Mouse (Mus musculus) lung, embryonic 16.5 days (tissue): ENCODE measurements at regions not wholly inside any gene's neighbourhood (a gene's known extent, or its start where the extent isn't known, plus 50 kb on each side); places are given as distances from the start of the nearest gene placed in this dataset.
"Not testable (repeated sequence)": the region's sequence is repeated elsewhere in the genome, so short reads cannot be mapped to it uniquely, and the experiment has no call there.

Experiments
- ATAC-seq: fragments of 200-750 bp; cut with Nextera tagmentation; 2 replicates; pipeline ENCODE4 v1.8.0; 2017; ENCODE audit warnings: low read depth, mild to moderate bottlenecking, moderate library complexity
- H3K27ac ChIP-seq: fragments of 300-500 bp; sonication (generic); 2 replicates; pipeline ENCODE4 v1.5.1; 2014; ENCODE audit warnings: mild to moderate bottlenecking, control low read depth, low read length
- H3K27me3 ChIP-seq: fragments of 300-500 bp; sonication (generic); 2 replicates; pipeline ENCODE4 v1.6.1; 2014; ENCODE audit warnings: low read depth, low read length, mixed read lengths; ENCODE audit not compliant: control insufficient read depth, insufficient read depth
- H3K36me3 ChIP-seq: fragments of 300-500 bp; sonication (generic); 2 replicates; pipeline ENCODE4 v1.6.1; 2014; ENCODE audit warnings: low read length; ENCODE audit not compliant: control insufficient read depth, insufficient read depth
- H3K4me1 ChIP-seq: fragments of 300-500 bp; sonication (generic); replicated peaks from 2 replicates; pipeline ENCODE4 v1.6.1; 2014; ENCODE audit warnings: low read length, mixed read lengths; ENCODE audit not compliant: control insufficient read depth, insufficient read depth
- H3K4me2 ChIP-seq: fragments of 300-500 bp; sonication (generic); 2 replicates; pipeline ENCODE4 v1.6.1; 2014; ENCODE audit warnings: low read depth, low read length, control low read depth
- H3K4me3 ChIP-seq: fragments of 300-500 bp; sonication (generic); 2 replicates; pipeline ENCODE4 v1.5.1; 2014; ENCODE audit warnings: mild to moderate bottlenecking, low read length, control low read depth
- H3K9ac ChIP-seq: fragments of 300-500 bp; sonication (generic); 2 replicates; pipeline ENCODE4 v1.6.1; 2014; ENCODE audit warnings: low read length, control low read depth
- H3K9me3 ChIP-seq: fragments of 300-500 bp; sonication (generic); 2 replicates; pipeline ENCODE4 v1.6.1; 2016; ENCODE audit warnings: low read length; ENCODE audit not compliant: control insufficient read depth
- WGBS: fragments of 180-500 bp; shearing (Covaris S2); extraction: QIAGEN DNeasy Blood & Tissue Kit; methylation state at CpG from one replicate; pipeline ENCODE4 v1.1.7; 2014; 5-methylcytosine and 5-hydroxymethylcytosine counted together

- H3K9me3 ChIP-seq, result no peaks in the 10 kb centered on the region
- H3K4me3 ChIP-seq, result no peak overlapping the region
- WGBS, result 80% methylated on average over 1 of the region's 1 CpGs
These were observed 100.0 kb upstream of the Tspan5 start for GRCm38 (mm10) chr3:138642026-138642425.

GRCm38 (mm10) chr3:138643951-138644285 is 98.1 kb upstream of the Tspan5 start:
- peak overlapping the region; percentile 22 for H3K4me3 ChIP-seq
- H3K27ac ChIP-seq, result no peak overlapping the region
- peak overlapping the region; percentile 12 for H3K9ac ChIP-seq
- H3K27me3 ChIP-seq, result no peaks in the 10 kb centered on the region
- H3K36me3 ChIP-seq, result no peaks in the 10 kb centered on the region
- H3K9me3 ChIP-seq, result no peaks in the 10 kb centered on the region; the same call in 1 of the 2 replicates
- H3K4me1 ChIP-seq, result peaks cover 15% of the 10 kb centered on the region
- H3K4me2 ChIP-seq, result peak overlapping the region; percentile 51
- no peak for ATAC-seq
- 18% methylated on average over 15 of the region's 15 CpGs for WGBS

More at GRCm38 (mm10) chr3:138642026-138642425, 100.0 kb upstream of the Tspan5 start:
- no peaks in the 10 kb centered on the region for H3K36me3 ChIP-seq
- H3K4me1 ChIP-seq, result peaks cover 15% of the 10 kb centered on the region
- no peaks in the 10 kb centered on the region for H3K27me3 ChIP-seq
- no peak for ATAC-seq
- H3K9ac ChIP-seq, result no peak overlapping the region
- no peak overlapping the region for H3K4me2 ChIP-seq
- no peak overlapping the region for H3K27ac ChIP-seq

GRCm38 (mm10) chr3:138644286-138644951 is 97.6 kb upstream of the Tspan5 start:
- Histone ChIP-seq H3K27me3 (no peaks in the 10 kb centered on the region), H3K4me2 (peak overlapping the region; percentile 51), H3K36me3 (no peaks in the 10 kb centered on the region), H3K27ac (no peak overlapping the region), H3K9me3 (no peaks in the 10 kb centered on the region; the same call in 1 of the 2 replicates), H3K9ac (peak overlapping the region; percentile 12), H3K4me1 (peaks cover 15% of the 10 kb centered on the region), H3K4me3 (peak overlapping the region; percentile 22)
- ATAC-seq, result peak; percentile 88
- under 1% methylated on average over 19 of the region's 19 CpGs for WGBS

- Histone ChIP-seq H3K4me3 (no peak overlapping the region), H3K4me2 (peak overlapping the region; percentile 51; the same call in 1 of the 2 replicates), H3K27ac (peak overlapping the region; percentile 27; the same call in 1 of the 2 replicates), H3K27me3 (no peaks in the 10 kb centered on the region), H3K9me3 (no peaks in the 10 kb centered on the region; the same call in 1 of the 2 replicates), H3K36me3 (no peaks in the 10 kb centered on the region), H3K4me1 (peaks cover 15% of the 10 kb centered on the region), H3K9ac (no peak overlapping the region)
- no peak for ATAC-seq
- 9% methylated on average over 3 of the region's 3 CpGs for WGBS
These were observed 96.7 kb upstream of the Tspan5 start for GRCm38 (mm10) chr3:138645320-138645719.

DNA sequence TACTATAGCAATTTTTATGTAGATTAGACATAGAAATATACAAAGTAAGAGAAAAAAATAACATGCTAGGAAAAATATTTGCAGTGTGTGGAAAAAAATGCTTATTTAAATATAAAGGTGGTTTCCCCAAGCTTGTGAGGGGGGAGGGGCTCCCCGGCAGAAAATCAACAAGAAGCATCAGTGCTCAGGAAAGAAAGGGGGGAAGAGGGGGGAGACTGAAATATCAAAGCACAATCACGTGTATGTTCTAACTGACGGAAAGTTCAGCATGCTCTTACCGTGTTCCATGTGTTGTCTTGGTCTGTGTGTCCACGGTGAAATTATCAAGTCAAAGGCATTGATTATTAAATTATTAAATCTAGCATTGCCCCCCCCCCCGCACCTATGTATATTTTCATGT is 92.3 kb upstream of the Tspan5 start:
- Histone ChIP-seq H3K9me3 (no peaks in the 10 kb centered on the region; the same call in 1 of the 2 replicates), H3K4me3 (no peak overlapping the region), H3K27ac (no peak overlapping the region), H3K4me2 (no peak overlapping the region), H3K27me3 (no peaks in the 10 kb centered on the region), H3K4me1 (peaks cover 8% of the 10 kb centered on the region), H3K36me3 (no peaks in the 10 kb centered on the region), H3K9ac (no peak overlapping the region)
- WGBS, result 81% methylated on average over 6 of the region's 6 CpGs
- no peak for ATAC-seq

DNA sequence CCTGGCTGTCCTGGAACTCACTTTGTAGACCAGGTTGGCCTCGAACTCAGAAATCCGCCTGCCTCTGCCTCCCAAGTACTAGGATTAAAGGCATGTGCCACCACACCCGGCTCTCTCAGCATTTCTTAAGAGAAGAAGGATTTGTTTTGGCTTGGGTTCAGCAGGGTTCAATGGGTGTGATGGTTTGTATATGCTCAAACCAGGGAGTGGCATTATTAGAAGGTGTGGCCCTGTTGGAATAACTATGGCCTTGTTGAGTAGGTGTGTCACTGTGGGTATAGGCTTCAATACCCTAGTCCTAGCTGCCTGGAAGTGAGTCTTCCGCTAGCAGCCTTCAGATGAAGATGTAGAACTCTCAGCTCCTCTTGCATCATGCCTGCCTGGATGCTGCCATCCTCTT is 91.3 kb upstream of the Tspan5 start:
- not testable (repeated sequence) for H3K9me3 ChIP-seq, H3K36me3 ChIP-seq, ATAC-seq, H3K4me2 ChIP-seq, H3K27me3 ChIP-seq, H3K9ac ChIP-seq, H3K27ac ChIP-seq, H3K4me1 ChIP-seq, H3K4me3 ChIP-seq
- WGBS, result 88% methylated on average over 4 of the region's 4 CpGs

DNA sequence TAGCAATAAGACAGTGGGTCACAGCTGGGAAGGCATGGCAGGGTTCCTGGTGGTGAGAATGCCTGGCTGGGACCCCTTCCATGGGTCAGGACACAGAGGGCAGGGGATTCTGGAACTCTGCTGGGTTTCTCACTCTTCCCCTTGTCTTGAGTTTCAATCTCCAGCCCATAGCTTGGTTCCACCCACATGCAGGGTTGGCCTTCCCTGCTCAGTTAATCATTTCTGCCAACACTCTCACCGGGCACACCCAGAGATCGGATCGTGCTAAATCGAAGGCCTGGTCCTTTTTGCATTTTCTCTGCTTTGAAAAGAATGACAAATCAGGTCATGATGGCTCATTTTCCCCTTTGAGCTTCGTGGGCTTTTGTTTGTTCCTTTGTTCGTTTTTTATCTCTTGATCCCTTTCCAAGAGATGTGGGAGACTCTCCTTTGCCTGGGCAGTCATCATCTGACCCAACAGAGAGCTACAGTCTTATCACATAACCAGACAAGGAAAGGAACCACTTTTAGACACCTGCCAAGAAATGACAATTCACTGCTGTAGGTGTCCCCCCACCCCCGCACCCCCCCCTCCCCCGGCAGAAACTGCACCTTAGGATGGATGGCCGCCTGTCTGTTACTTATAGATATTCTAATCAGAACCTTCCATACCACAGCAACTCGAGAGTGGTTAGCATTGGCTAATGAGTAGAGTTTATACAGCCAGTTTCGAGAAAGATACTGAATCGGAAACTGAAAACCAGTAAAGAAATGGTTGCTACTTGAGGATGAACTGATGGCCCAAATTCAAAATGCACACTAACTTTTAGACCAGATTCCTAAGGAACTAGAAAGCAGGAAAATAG is 90.4 kb upstream of the Tspan5 start:
- WGBS, result 76% methylated on average over 12 of the region's 12 CpGs
- no peak overlapping the region for H3K4me2 ChIP-seq
- peaks cover 2% of the 10 kb centered on the region; the same call in 1 of the 2 replicates for H3K4me1 ChIP-seq
- ATAC-seq, result no peak
- H3K27me3 ChIP-seq, result no peaks in the 10 kb centered on the region
- no peak overlapping the region for H3K4me3 ChIP-seq
- no peak overlapping the region for H3K27ac ChIP-seq
- no peaks in the 10 kb centered on the region; the same call in 1 of the 2 replicates for H3K9me3 ChIP-seq
- H3K36me3 ChIP-seq, result no peaks in the 10 kb centered on the region
- no peak overlapping the region for H3K9ac ChIP-seq

DNA sequence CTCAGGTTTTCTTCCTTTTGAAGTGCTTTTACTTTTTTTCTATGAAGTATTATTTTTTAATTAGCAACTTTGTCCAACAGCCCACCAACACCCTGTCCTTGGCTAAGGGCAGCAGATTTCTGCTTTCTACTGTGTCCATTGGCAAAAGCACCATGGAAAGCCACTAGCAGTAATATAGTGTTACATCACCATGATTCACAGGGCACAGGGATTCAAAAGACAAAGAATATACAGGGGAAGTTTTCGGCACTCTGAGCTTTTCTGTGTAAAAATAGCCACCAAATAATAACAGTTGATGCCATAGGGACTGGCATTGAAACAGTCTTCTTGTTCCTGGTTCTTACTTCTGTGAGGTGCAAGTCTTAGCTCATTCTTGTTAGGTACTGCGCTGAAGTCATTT is 89.8 kb upstream of the Tspan5 start:
- Histone ChIP-seq H3K4me3 (no peak overlapping the region), H3K9ac (no peak overlapping the region), H3K27ac (no peak overlapping the region), H3K27me3 (no peaks in the 10 kb centered on the region), H3K9me3 (peaks cover 3% of the 10 kb centered on the region; the same call in 1 of the 2 replicates), H3K4me1 (peaks cover 2% of the 10 kb centered on the region; the same call in 1 of the 2 replicates), H3K4me2 (no peak overlapping the region), H3K36me3 (no peaks in the 10 kb centered on the region)
- no peak for ATAC-seq
- WGBS, result 93% methylated on average over 2 of the region's 2 CpGs

DNA sequence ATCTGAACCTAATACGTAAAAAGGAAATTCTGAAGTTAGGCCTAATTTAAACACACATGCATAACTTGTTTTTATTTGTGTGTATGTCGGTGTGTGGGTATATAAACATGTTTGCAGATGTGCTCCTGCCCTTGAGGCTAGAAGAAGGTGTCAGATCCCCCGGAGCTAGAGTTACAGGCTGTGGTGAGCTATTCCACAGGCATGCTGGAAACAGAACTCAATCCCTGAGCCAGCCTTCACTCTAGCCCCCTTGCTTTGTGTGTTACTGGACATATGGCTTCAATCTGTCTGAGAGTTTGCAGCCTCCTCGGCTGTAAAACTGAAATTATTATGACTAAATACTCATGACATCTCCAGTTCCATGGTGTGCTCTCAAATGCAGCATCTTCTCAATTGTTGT is 89.3 kb upstream of the Tspan5 start:
- 0 out of 2 replicates have a peak, but pooled peaks cover 3% of the 10 kb centered on the region for H3K9me3 ChIP-seq
- no peak for ATAC-seq

More for the DNA sequence above, 89.3 kb upstream of the Tspan5 start:
- Histone ChIP-seq H3K9ac (no peak overlapping the region), H3K4me1 (peaks cover 2% of the 10 kb centered on the region; the same call in 1 of the 2 replicates), H3K4me3 (no peak overlapping the region), H3K27ac (no peak overlapping the region), H3K4me2 (no peak overlapping the region), H3K27me3 (no peaks in the 10 kb centered on the region), H3K36me3 (no peaks in the 10 kb centered on the region)
- 70% methylated on average over 4 of the region's 4 CpGs for WGBS
